Mouse (Mus musculus) B cell, adult 2 months (primary cell): ENCODE results near the gene Acy3.
"Not testable (repeated sequence)": the region's sequence is repeated elsewhere in the genome, so short reads cannot be mapped to it uniquely, and the experiment has no call there.

ENCODE experiments used
- DNase-seq, 2 experiments: peaks; one replicate each; pipeline ENCODE4 v3.0.0; 2022

The Acy3 gene

GRCm38 (mm10) chr19:4004331-4004730, 18.0 kb downstream of the Acy3 start:
- DNase-seq: no peak

- DNase-seq: no peak
These were observed 18.7 kb downstream of the Acy3 start for GRCm38 (mm10) chr19:4005091-4005490.

- DNase-seq: no peak
These were observed 19.6 kb downstream of the Acy3 start for GRCm38 (mm10) chr19:4005971-4006370.

- no peak for DNase-seq
These were observed 24.7 kb downstream of the Acy3 start for GRCm38 (mm10) chr19:4011086-4011485.

- DNase-seq: peak; percentile 94 to 95
These were observed 26.2 kb downstream of the Acy3 start, which contains the start of gene Ndufv1 for GRCm38 (mm10) chr19:4012432-4013022. TSS of gene Ndufv1 (minus strand) at chr19:4012806.

- no peak for DNase-seq
These were observed 26.7 kb downstream of the Acy3 start for GRCm38 (mm10) chr19:4013066-4013465.

GRCm38 (mm10) chr19:4014802-4015201, 28.4 kb downstream of the Acy3 start:
- no peak for DNase-seq

- DNase-seq: no peak
These were observed 29.3 kb downstream of the Acy3 start for GRCm38 (mm10) chr19:4015635-4016034.

- DNase-seq: no peak
These were observed 31.7 kb downstream of the Acy3 start for GRCm38 (mm10) chr19:4017921-4018587.

- peak; percentile 69 to 74 for DNase-seq
These were observed 32.6 kb downstream of the Acy3 start for GRCm38 (mm10) chr19:4018743-4019583.

- no peak for DNase-seq
These were observed 36.8 kb downstream of the Acy3 start for GRCm38 (mm10) chr19:4023185-4023584.

GRCm38 (mm10) chr19:4027576-4027975, 41.2 kb downstream of the Acy3 start:
- DNase-seq: no peak

- no peak for DNase-seq
These were observed 46.3 kb downstream of the Acy3 start for GRCm38 (mm10) chr19:4032668-4033067.

GRCm38 (mm10) chr19:4033298-4033697, 46.9 kb downstream of the Acy3 start:
- no peak for DNase-seq

GRCm38 (mm10) chr19:4033742-4034141, 47.4 kb downstream of the Acy3 start:
- no peak for DNase-seq

- no peak for DNase-seq
These were observed 50.1 kb downstream of the Acy3 start for GRCm38 (mm10) chr19:4036327-4037045.

- not testable (repeated sequence) for DNase-seq
These were observed 50.9 kb downstream of the Acy3 start for GRCm38 (mm10) chr19:4037154-4037787.

GRCm38 (mm10) chr19:4037788-4038232, 51.4 kb downstream of the Acy3 start, which contains the start of gene Gstp1:
TSS of gene Gstp1 (minus strand) at chr19:4037985.
- DNase-seq: peak; percentile 84 to 86
